Mouse (Mus musculus) embryonic fibroblast, embryonic 13.5 days (primary cell): ENCODE measurements around the gene Thbs2. TPM values are rescaled to one million over a fixed set of nuclear protein-coding genes. Genes with fewer than 3 reads are reported as not detected.
"Not testable (repeated sequence)": the region's sequence is repeated elsewhere in the genome, so short reads cannot be mapped to it uniquely, and the experiment has no call there.

ENCODE experiments used
- H3K27ac ChIP-seq: 2 replicates; pipeline ENCODE4 v1.5.1; 2012; ENCODE audit warnings: low read length, control low read depth, inconsistent platforms; ENCODE audit not compliant: insufficient read depth
- H3K4me1 ChIP-seq: 2 replicates; pipeline ENCODE4 v1.6.1; 2011; ENCODE audit warnings: low read length; ENCODE audit not compliant: control insufficient read depth, insufficient read depth
- H3K4me3 ChIP-seq: 2 replicates; pipeline ENCODE4 v1.5.1; 2011; ENCODE audit warnings: mild to moderate bottlenecking, control low read depth, low read length; ENCODE audit not compliant: insufficient read depth
- CTCF ChIP-seq: IDR thresholded peaks from 2 replicates; pipeline ENCODE4 v1.5.1; 2011; ENCODE audit warnings: mild to moderate bottlenecking, control low read depth, low read length, moderate library complexity, borderline replicate concordance; ENCODE audit not compliant: insufficient read depth
- POLR2A ChIP-seq: IDR thresholded peaks from 2 replicates; pipeline ENCODE4 v1.6.1; 2011; ENCODE audit warnings: low read depth, mild to moderate bottlenecking, control low read depth, low read length, moderate library complexity
- polyA plus RNA-seq: library from polyadenylated mRNA; stranded (reverse); fragments of >200 nt; gene quantifications from 2 replicates; pipeline ENCODE4 v1.2.4, GENCODE M21; 2011; ENCODE audit warnings: low read depth; ENCODE audit not compliant: missing spikeins, insufficient read length

The Thbs2 gene
- polyA plus RNA-seq, 1 experiment, result 405 TPM

- Histone ChIP-seq H3K27ac (no peak overlapping the region), H3K4me3 (no peak overlapping the region)
- TF ChIP-seq CTCF (no peak), POLR2A (no peak)
Observed at GRCm38 (mm10) chr17:14652013-14652412, 42.0 kb downstream of the Thbs2 start.

GRCm38 (mm10) chr17:14647996-14648640, 45.9 kb downstream of the Thbs2 start:
- H3K4me3 ChIP-seq, result no peak overlapping the region
- TF ChIP-seq CTCF (no peak), POLR2A (no peak)
- peaks cover 8% of the 10 kb centered on the region; the same call in 1 of the 2 replicates for H3K4me1 ChIP-seq
- H3K27ac ChIP-seq, result peak overlapping the region; percentile 80

More at GRCm38 (mm10) chr17:14652013-14652412, 42.0 kb downstream of the Thbs2 start:
- peaks cover 8% of the 10 kb centered on the region; the same call in 1 of the 2 replicates for H3K4me1 ChIP-seq

- Histone ChIP-seq H3K4me3 (no peak overlapping the region), H3K4me1 (peaks cover 12% of the 10 kb centered on the region; the same call in 1 of the 2 replicates), H3K27ac (no peak overlapping the region)
- TF ChIP-seq POLR2A (no peak), CTCF (no peak)
Observed at GRCm38 (mm10) chr17:14643996-14644395, 50.0 kb downstream of the Thbs2 start.

DNA sequence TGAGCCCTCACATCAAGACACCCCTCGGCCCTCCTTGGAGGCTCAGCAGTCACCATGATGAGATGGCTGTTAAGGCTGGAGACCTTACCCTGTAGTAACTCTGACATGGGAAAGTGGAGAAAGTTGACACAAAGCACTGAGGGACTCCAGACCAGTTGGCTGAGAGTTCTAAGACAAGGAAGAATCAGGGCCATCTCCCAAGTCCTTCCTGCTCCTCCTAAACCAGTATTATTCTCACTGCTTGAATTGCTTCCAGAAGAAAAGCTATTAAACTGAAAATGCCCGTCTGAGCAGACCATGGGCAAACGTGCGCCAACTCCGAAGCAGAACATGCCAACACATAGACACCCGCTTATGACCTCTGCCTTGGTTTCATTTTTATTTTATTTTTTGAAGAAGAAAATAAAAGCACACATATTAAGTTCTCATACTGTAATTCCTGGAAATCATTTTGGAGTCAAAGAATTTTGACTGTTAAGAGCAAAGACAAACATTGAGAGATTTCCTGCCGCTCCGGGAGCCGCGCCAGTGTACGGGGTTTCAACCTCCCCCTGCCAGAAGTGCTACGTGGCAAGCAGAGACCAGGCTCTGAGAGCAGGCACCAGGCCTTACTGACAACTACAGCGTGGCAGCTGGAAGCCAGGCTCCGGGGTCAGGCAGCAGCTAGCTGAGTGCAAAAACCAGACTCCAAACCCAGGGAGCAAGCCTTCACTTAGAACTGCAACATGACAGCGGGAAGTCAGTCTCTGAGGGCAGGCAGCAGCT, 53.5 kb downstream of the Thbs2 start:
- H3K4me1 ChIP-seq, result peaks cover 6% of the 10 kb centered on the region
- peak overlapping the region; percentile 90 for H3K27ac ChIP-seq
- TF ChIP-seq CTCF, result no peak
- TF ChIP-seq POLR2A, result 0 out of 2 replicates have a peak, but pooled peaks have one; percentile 21
- H3K4me3 ChIP-seq, result no peak overlapping the region

GRCm38 (mm10) chr17:14635546-14636323, 58.3 kb downstream of the Thbs2 start:
- TF ChIP-seq POLR2A, result no peak; the same call in 1 of the 2 replicates
- no peak for TF ChIP-seq CTCF
- peaks cover 6% of the 10 kb centered on the region for H3K4me1 ChIP-seq

GRCm38 (mm10) chr17:14628901-14629300, 65.1 kb downstream of the Thbs2 start:
- H3K27ac ChIP-seq, result no peak overlapping the region; the same call in 1 of the 2 replicates
- TF ChIP-seq CTCF, result no peak
- TF ChIP-seq POLR2A, result no peak
- 0 out of 2 replicates have a peak, but pooled peaks cover 2% of the 10 kb centered on the region for H3K4me1 ChIP-seq
- no peak overlapping the region for H3K4me3 ChIP-seq

More at GRCm38 (mm10) chr17:14635546-14636323, 58.3 kb downstream of the Thbs2 start:
- Histone ChIP-seq H3K27ac (peak overlapping the region; percentile 69), H3K4me3 (no peak overlapping the region)

DNA sequence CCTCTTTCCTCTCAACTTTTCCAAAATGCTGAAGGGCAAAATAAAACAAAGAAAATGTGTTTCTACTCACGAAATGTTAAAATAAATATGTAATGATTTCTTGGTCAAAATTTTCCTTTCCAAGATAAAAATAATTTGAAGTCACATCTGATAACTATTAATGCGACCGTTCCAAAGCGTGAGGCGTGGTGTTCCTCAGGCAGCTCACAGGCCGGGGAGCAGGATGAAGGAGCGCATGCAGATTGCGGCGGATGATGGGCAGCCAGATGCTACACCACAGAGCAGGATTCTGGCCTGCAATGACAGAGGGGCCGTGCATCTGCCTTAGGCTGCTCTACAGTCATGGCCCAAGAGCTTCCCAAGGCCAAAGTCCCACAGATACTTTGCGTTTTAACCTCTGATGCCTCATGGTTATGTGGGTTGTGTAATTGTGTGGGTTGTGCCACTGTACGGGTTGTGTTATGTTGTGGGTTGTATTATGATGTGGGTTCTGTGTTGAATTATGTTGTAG, 66.2 kb downstream of the Thbs2 start:
- 0 out of 2 replicates have a peak, but pooled peaks cover 2% of the 10 kb centered on the region for H3K4me1 ChIP-seq
- TF ChIP-seq CTCF, result no peak
- no peak for TF ChIP-seq POLR2A
- no peak overlapping the region for H3K4me3 ChIP-seq
- H3K27ac ChIP-seq, result peak overlapping the region; percentile 77

DNA sequence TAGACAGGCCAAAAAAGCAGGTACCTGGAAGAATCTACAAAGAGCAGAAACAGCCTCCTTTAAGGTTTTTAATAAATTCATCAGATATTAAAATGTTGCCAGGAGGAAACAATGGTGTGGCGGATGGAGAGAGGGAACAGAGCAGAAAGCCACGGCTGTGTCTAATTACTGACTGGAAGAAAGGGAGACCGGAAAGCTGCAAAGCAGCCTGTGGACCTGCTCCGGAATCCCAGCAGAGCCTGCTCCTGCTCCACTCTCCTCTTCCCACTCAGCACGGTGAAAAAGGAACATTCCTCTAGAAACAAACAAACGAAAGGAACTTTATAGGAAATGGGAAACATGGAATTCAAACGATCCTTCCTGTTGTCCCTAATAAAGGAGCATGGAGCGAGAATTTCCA, 69.6 kb downstream of the Thbs2 start:
- TF ChIP-seq POLR2A (no peak), CTCF (no peak)
- no peak overlapping the region for H3K4me3 ChIP-seq

GRCm38 (mm10) chr17:14621006-14621405, 73.0 kb downstream of the Thbs2 start:
- not testable (repeated sequence) for H3K4me3 ChIP-seq, H3K4me1 ChIP-seq, H3K27ac ChIP-seq

More for the DNA sequence above, 69.6 kb downstream of the Thbs2 start:
- peak overlapping the region; percentile 3; the same call in 1 of the 2 replicates for H3K27ac ChIP-seq
- 0 out of 2 replicates have a peak, but pooled peaks cover 2% of the 10 kb centered on the region for H3K4me1 ChIP-seq
